Mouse (Mus musculus) spleen, embryonic (tissue): ENCODE data around the gene Aunip.

Experiments used
- CTCF ChIA-PET: fragments of 350-600 bp; sonication (Branson Sonifier 250); formaldehyde crosslinking; loops from one replicate; lab custom pipeline; 2022; lab: Charles Lee

Aunip gene

DNA sequence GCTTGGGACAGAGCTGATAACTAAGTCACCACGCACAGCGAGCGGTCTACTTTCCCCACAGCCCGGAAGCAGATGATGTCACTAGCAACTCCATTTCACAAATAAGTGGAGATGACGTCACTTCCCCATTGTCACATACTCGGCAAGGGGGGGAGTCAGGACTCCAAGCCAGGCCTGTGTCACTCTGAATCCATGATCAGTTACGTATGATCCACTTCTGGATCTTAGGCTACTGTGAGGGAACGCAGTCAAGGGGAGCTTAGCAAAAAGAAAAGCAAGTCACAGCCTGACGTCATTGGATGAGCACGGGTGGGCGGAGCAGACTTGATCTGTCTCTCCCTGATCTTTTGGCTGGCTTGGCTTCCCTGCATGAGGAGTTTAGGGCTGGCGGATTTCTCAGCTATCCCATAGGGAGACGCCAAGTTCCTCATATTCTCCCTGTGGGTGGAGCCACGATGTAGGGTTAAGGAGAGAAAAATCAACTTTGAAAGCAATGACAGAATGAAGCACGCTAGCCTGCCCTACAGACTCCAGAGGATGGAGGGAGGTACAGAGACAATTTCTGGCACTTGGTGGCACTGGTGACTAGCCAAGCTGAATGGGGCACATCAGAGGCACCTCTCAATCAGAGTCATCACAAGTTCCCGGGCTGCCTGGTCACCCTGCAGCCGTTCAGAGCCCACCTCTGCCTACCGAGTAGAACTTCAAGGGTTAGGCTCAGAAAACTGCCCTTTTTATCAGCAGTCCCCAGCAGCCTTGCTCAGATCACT is 37.6 kb downstream of the Aunip start:
- CTCF ChIA-PET: no interaction called here

DNA sequence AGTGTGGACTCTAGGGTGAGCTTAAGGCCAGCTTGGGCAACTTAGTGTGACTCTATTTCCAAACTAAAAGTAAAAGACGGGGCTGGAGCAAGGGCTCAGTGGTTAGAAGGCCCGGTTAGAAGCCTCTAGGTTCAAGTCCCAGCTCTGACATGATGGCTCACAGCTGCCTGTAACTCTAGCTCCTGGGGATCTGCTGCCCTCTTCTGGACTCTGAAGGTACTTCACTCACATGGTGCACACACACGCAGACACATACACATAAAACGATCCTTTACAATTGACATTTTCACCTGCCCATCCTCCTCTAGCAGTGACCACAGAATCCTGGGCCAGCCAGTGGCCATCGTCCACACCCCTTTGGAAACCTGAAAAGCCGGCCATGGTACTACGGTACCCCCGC is 39.1 kb downstream of the Aunip start:
- CTCF ChIA-PET: no interaction called here

DNA sequence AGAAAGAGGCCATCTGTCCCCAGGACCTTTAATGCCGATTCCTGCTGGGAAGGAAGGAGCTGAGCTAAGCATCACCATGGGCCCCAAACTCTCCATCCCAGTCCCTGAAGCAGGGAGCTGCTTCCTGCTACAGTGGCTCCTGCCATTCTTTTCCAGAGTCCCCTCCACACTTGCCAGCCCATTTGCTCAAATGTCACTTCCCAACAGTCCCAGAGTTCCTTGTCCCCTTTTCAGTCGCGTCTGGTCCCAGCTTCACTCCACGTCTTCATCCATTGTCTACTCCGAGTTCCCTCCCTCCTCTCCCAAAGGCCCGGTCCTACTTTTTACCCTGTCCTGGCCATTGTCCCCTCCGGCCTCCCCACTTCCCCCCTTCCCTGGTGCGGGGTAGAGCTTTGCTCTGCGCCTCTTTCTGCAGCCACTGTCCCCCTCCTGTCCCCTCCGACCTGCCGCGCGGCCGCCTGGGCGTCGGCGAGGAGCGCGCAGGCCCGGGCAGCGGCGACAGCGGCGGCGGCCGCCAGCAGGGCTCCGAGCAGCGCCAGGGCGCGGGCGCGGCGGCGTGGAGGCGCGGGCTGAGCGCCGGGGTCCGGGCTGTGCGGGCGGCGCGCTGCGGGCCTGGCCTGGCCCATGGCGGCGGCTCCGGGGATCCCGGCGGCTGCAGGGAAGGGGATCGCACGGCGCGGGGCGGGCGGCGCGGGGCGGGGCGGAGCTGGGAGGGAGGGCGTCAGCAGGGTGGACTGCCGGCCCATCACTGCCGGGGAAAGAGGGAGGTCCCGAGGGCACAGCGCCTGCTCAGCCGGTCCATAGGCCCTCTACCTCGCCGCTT is 40.9 kb downstream of the Aunip start, which contains the start of gene Selenon:
TSS of gene Selenon (minus strand) at position 673 of the 823 bp plus-strand sequence.
- CTCF ChIA-PET: no interaction called here

DNA sequence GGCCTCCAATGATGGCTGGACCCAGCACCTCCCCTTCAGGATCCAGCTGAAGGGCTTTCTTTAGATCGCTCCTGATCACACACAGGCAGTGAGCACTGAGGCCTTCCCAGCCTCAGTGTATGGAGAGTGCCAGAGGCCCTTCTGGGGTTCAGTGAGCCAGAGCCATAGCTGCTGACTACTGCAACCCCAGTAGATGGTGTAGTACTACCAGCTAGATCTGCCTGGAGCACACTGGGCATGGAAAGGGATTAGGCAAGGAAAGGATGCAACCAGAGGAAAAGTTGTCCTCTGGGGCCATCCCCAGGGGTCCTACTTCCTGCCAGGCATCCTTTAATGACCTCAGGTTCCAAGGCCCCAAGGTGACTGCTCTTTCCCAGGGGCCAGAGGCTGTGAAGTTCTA is 42.8 kb downstream of the Aunip start:
- CTCF ChIA-PET: no interaction called here

DNA sequence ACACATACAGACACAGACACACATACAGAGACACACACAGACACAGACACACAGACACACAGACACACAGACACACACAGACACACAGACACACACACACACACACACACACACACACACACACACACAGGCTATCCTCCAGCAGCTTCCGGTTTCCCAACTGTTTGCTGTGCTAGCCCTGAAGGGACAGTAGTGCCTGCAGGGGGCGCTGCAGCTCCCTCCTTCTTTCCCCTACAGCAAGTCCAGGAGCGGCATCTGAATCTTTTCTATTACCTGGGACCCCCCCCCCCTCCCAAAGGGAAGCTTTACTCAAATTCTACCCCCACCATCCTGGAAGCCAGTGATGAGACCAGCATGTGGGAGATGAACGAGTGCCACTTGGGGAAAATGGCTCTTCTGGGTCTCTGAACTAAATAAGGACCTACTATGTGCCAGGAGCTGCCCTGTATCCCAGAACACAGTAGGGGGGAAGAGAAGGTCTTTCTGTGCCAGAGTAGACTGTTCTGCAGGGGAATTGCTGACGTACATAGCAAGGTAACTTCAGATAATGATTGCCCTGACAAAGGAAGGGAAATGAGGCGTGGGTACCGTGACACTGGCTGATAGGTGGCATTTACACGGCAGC is 45.3 kb downstream of the Aunip start:
- CTCF ChIA-PET: interaction anchor here (0.7 kb wide), 1 partner anchor 14 kb away, joined by 6 read pairs; no protein-coding TSS in a partner anchor

DNA sequence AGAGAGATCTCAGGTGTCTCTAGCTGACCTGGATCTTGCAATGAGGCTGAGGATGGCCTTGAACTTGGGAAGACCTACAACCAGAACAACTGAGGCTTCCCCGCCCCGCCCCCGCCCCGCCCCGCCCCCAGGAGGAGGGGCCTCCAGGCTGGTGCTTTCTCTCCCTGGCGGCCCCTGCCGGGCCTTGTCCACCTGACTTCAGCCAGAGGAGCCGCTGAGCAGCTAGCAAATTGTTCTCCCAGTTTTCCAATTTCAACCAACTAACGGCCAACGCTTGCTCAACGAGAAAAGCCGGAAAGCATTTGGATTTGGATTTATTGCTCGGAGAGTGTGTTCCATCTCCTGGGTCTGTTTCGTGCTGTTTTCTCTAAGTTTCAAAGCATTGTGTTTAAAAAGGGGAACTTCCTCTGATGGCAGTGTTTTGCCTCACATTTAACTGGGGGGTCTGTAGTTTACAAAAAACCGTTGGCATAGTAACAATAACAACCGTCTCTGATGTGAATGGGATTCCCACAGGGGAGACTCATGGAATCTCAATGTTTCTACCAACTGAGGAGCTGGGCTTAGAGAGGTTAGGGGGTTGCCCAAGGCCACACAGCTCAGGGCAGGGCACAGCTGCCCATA is 46.9 kb downstream of the Aunip start:
- CTCF ChIA-PET: interaction anchor here (0.7 to 1.1 kb wide), 2 partner anchors 15 to 139 kb away, joined by 5 to 11 read pairs; no protein-coding TSS in a partner anchor

DNA sequence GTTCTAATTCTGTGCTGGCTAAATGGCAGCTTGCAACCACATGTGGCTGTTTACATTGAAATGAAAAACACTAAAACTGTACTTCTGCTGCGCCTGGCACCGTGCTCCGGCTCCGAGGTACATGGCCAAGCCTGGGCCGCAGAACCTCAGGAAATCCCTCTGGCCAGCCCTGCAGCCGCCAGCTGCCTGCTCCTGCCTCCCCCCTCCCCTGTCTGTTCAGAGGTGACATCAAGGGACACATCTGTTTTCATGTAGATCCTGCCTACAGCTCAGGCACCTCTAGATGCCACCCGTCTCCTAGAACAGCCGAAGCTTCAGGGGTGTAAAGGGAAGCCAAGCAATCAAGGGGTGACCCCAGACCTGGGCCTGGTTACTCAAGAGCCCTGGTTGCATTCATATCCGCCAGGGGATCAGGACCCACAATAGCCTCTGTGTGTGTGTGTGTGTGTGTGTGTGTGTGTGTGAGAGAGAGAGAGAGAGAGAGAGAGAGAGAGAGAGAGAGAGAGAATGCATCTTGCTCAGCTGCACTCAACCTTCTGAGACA is 47.8 kb downstream of the Aunip start:
- CTCF ChIA-PET: interaction anchor here (0.7 kb wide), 1 partner anchor 138 kb away, joined by 11 read pairs; no protein-coding TSS in a partner anchor

DNA sequence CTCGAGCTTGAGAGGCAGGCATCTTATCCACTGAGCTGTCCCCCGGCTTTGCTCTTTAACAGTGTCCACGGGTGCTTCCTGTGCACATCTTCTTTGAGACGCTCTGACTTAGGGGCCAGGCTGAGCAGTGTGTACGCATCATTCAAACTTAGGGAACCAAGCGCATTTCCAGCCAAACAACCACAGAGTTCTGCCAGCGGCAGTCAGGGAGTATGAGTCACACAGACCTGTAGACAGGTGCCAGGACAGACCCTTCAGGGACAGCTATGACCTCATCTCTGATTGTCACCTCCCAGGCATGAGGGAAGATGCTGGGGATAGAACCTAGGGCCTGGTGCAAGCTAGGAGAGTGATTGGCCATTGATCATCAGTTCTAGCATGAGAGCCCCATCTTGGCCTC is 48.4 kb downstream of the Aunip start:
- CTCF ChIA-PET: no interaction called here

DNA sequence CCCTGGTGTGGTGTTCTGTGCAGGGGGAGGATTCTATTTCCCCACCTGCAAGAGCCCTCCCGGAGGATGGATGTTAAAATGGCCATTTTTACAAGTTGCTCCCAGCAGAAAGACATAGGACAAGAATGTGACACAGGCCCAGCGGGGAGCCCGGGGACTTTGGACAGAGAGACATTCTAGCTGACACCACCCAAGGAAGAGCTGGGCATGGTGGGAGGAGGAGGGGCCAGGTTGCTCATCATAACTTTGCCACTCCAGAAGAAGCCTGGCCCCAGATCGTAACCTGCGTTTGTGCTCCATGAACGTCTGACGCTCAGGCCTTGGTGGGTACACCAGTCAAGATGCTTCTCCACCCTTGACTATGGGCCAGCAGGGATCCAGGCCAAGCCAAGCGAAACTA is 49.9 kb downstream of the Aunip start:
- CTCF ChIA-PET: no interaction called here

- CTCF ChIA-PET: no interaction called here
These were observed 51.2 kb downstream of the Aunip start for GRCm38 (mm10) chr4:134562014-134562413.

DNA sequence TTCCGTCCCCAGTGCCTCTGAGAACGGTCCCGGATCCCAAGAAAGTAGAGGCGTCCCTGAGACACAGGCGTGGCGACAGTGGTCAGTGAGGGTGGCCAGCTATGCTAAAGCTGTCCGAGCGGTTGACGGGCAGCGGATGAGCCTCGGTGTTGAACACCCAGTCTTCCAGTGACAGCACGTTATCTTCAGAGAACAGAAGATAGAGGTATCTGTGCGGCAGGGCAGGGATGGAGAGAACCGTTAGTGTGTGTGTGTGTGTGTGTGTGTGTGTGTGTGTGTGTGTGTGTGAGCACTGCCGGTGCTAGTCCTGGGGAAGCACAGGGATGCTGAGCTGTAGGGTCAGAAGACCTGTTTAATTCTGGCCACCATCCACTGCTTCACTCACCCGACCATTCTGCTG is 52.8 kb downstream of the Aunip start:
- CTCF ChIA-PET: no interaction called here

DNA sequence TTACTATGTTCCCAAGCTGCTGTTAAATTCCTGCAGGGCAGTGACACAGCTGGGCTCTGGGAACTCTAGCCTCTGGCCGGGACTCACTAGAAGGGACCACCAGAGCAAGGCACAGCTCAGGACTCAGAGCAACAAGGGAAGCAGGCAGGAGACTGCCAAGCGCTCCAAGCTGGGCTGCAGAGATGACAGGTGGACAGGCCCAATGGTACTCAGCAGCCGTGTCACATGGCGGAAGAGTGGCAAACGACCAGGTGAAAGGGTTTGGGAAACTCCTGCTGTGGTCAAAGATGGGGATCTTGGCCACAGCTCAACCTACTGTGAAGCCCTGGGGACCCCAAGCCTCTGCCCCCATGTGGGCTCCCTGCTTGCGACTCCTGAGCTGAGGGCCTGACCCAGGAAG is 53.3 kb downstream of the Aunip start:
- CTCF ChIA-PET: no interaction called here

- CTCF ChIA-PET: no interaction called here
These were observed 56.8 kb downstream of the Aunip start for GRCm38 (mm10) chr4:134567377-134568226.

- CTCF ChIA-PET: no interaction called here
These were observed 58.4 kb downstream of the Aunip start for GRCm38 (mm10) chr4:134569205-134569604.

DNA sequence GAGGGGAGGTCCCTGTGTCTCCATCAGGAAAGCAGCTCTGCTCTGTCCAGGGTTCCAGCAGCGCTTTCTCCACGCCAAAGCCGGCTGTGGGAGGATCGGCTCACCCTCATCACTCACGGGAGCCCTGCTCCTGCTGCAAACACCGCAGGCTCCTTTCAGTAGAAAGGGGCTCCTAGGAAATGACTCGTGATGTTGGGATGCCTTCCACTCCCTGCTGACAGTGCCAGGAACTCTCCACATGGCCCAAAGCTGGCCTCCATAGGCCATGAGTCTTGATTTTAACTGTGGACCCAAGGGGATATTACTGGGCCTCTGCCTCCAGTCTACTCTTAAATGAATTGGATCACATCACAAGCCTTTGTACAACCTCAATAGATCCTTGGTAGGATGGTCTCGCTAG is 59.0 kb downstream of the Aunip start:
- CTCF ChIA-PET: interaction anchor here (0.6 kb wide), 2 partner anchors 14 to 533 kb away, joined by 3 to 6 read pairs; no protein-coding TSS in a partner anchor

- CTCF ChIA-PET: interaction anchor here (0.6 kb wide), 1 partner anchor 133 kb away, joined by 4 read pairs; the partner anchor contains the start of gene Man1c1
These were observed 60.1 kb downstream of the Aunip start for GRCm38 (mm10) chr4:134570704-134571451.

- CTCF ChIA-PET: no interaction called here
These were observed 61.9 kb downstream of the Aunip start for GRCm38 (mm10) chr4:134572449-134573300.
